Mouse (Mus musculus): ENCODE results near the gene Prss35. TPM values are rescaled to one million over a fixed set of nuclear protein-coding genes. Genes with fewer than 3 reads are reported as not detected.

Prss35 gene
- total RNA-seq, 2 experiments from 2014 or later, result 10.9 to 11.4 TPM

DNA sequence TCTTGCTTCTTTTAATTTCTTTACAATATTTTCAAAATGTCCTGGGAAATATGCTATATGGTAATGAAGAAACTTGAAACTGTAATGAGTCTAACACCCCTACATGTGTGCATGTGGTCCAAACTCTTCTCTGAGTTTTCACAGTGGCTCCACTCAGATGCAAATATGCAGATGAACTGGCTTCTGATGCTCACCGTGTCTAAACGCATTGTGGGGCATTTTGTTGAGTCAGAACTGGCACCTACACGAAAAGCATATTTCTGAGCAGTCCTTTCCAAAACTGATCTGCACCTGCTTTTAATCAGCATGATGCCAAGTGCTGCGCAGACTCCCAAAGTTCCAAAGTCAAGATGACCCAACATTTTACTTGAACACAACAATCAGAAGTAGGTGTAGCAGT is 54.1 kb downstream of the Prss35 start:
- intact Hi-C loops (cut with DNase I), result no loop called here

DNA sequence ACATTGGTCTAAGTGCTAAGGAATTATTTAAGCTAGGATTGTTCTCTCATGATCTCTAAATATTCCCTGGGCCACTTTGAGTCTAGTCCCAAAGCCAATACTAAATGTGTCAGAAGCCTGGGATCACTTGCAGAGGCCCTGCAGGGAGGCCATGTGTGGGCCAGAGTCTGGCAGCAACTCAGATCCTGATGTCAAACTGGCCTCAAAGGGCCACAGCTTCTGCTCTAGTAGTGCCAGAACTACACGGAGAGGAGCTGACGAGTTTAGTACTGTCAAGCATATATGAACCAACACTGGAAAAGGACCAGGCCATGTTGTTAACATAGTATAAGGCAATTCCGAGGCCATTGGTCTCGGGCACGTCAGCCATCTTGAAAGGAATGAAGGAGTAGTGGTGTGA is 54.7 kb downstream of the Prss35 start:
- no peak for DNase-seq
- intact Hi-C loops (cut with DNase I), result no loop called here

More for the DNA sequence above, 54.1 kb downstream of the Prss35 start:
- DNase-seq, result no peak

- DNase-seq, result no peak
- intact Hi-C loops (cut with DNase I), result no loop called here
Measured at GRCm38 (mm10) chr9:86798686-86799085, 55.2 kb downstream of the Prss35 start.

GRCm38 (mm10) chr9:86799099-86799498 is 55.6 kb downstream of the Prss35 start:
- no peak for DNase-seq
- intact Hi-C loops (cut with DNase I), result no loop called here

DNA sequence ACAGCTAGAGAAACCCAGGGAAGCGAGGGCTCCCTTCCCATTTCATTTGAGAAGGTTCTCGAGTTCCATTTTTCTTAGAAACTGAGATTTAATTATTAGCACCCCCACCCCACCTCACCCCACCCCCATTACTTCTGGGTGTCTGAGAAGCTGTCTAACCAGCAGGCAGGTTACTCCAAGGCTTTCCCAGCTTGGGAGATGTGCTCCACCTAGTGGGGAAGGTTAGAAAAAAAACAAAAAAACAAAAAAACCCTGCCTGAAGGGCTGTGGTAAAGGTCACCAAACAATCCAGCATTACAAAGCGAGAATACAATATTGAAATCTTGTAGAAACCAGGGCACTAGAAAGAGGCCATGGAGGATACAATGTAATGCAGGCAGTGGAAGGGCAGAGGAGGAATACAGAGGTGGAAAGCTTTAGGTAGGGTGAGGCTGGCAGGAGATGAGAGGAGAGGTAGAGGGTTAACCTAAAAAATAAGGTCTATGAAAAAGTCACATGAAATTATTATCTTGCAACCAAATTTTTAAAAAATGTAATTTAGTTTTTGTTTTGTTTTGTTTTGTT is 57.2 kb downstream of the Prss35 start:
- no peak for DNase-seq
- intact Hi-C loops (cut with DNase I), result loop anchor here (10.0 kb wide), 1 partner anchor 206 kb away; no protein-coding TSS in a partner anchor

Other genes with a start within 250 kb of the Prss35 start
- 10 to 100 TPM; 30.5 to 31.6 TPM for gene Pgm3, start 171.8 kb upstream of the Prss35 start, total RNA-seq (2021)
- gene Rwdd2a, start 171.7 kb upstream of the Prss35 start, total RNA-seq (2021), result 10 to 100 TPM; 13.9 to 16.8 TPM
- gene Me1, start 47.7 kb upstream of the Prss35 start, total RNA-seq (2021), result 10 to 100 TPM; 60.3 to 64.4 TPM
- 100 to 1,000 TPM; 378 to 413 TPM for gene Snap91, start 137.0 kb downstream of the Prss35 start, total RNA-seq (2021)